In genomic region chr7:6119501-6119900, GRCm38 (mm10) we compare ENCODE assay signal across 26 mouse cellular contexts. TPM values are rescaled to one million over a fixed set of nuclear protein-coding genes. Genes with fewer than 3 reads are reported as not detected.
DNase-seq lines count a peak whose midpoint lies in the region; ATAC-seq and TF ChIP-seq lines count a peak whose summit lies in the region.
"Had no signal": no experiment of that assay in that cellular context is flagged by ENCODE, and none has a peak within 500 bp of the region (broad histone marks: within the 10 kb centered on the region; RNA-seq: fewer than 3 reads in every experiment).

No protein-coding gene starts in this region.

- TF ChIP-seq EP300 in liver, embryonic 14.5 days (IDR thresholded peaks at IDR 0.05; ENCODE audit: low read depth), result no peak

- in situ Hi-C loops in ES-E14 (cut with MboI; ENCODE audit: low sequenced_read_pairs in 2 of 2, unreplicated experiment in 2 of 2), result no loop called here

- no peaks in the 10 kb centered on the region for H3K36me3 ChIP-seq in liver, embryonic 14.5 days (replicated peaks; ENCODE audit: control insufficient read depth, insufficient read depth, low read depth)
- no peaks in the 10 kb centered on the region for H3K36me3 ChIP-seq in liver, embryonic 12.5 days
- H3K36me3 ChIP-seq in E14TG2a.4 (ENCODE audit: insufficient read depth, low read length), result no peaks in the 10 kb centered on the region
- H3K36me3 ChIP-seq in ES-E14 (ENCODE audit: control insufficient read depth, insufficient read depth, low read length, poor library complexity, severe bottlenecking), result no peaks in the 10 kb centered on the region
- H3K36me3 ChIP-seq: embryonic facial prominence, embryonic 10.5 days; hindbrain, embryonic 13.5 days; intestine, embryonic 15.5 days; limb, embryonic 13.5 days; midbrain, embryonic 15.5 days; neural tube, embryonic 12.5 days had no signal

- TF ChIP-seq CTCF in liver, embryonic 14.5 days (IDR thresholded peaks at IDR 0.05; ENCODE audit: low read depth), result peak; percentile 38
- TF ChIP-seq CTCF in E14TG2a.4 (conservative IDR thresholded peaks at IDR 0.05; ENCODE audit: low read length), result peak; percentile 67

- no peak for ATAC-seq in liver, embryonic 14.5 days (ENCODE audit: insufficient read depth)
- no peak for ATAC-seq in liver, embryonic 12.5 days
- ATAC-seq in common myeloid progenitor, adult 5-6 weeks (replicated peaks; ENCODE audit: low read depth, poor library complexity, severe bottlenecking), result 0 out of 2 replicates have a peak, but pooled peaks have one; percentile 22
- no peak for ATAC-seq in inflammation-experienced regulatory T-cells, adult 6 months
- ATAC-seq: forebrain, embryonic 16.5 days; intestine, embryonic 15.5 days; midbrain, embryonic 15.5 days had no signal

- H3K27me3 ChIP-seq in liver, embryonic 14.5 days (ENCODE audit: control insufficient read depth, insufficient read depth, low read length), result no peaks in the 10 kb centered on the region
- no peaks in the 10 kb centered on the region for H3K27me3 ChIP-seq in liver, embryonic 12.5 days (replicated peaks)
- H3K27me3 ChIP-seq in E14TG2a.4 (ENCODE audit: insufficient read depth, low read length), result no peaks in the 10 kb centered on the region
- H3K27me3 ChIP-seq: hindbrain, embryonic 13.5 days; intestine, embryonic 15.5 days; limb, embryonic 13.5 days; midbrain, embryonic 15.5 days; neural tube, embryonic 12.5 days had no signal

- no peaks in the 10 kb centered on the region for H3K4me1 ChIP-seq in liver, embryonic 14.5 days (replicated peaks; ENCODE audit: control insufficient read depth in 2 of 2, insufficient read depth in 2 of 2, low read length in 1 of 2)
- H3K4me1 ChIP-seq in liver, embryonic 12.5 days, result no peaks in the 10 kb centered on the region
- H3K4me1 ChIP-seq in E14TG2a.4 (replicated peaks; ENCODE audit: low read depth, low read length) (no peaks in the 10 kb centered on the region), ES-E14 (ENCODE audit: control insufficient read depth in 2 of 2, insufficient read depth in 2 of 2, low read length in 2 of 2, poor library complexity in 1 of 2) (no peaks in the 10 kb centered on the region)
- H3K4me1 ChIP-seq: embryonic facial prominence, embryonic 10.5 days; hindbrain, embryonic 13.5 days; intestine, embryonic 15.5 days; limb, embryonic 13.5 days; midbrain, embryonic 15.5 days; neural tube, embryonic 12.5 days had no signal

- H3K4me2 ChIP-seq in liver, embryonic 14.5 days (ENCODE audit: low read depth), result no peak overlapping the region
- H3K4me2 ChIP-seq in liver, embryonic 12.5 days, result no peak overlapping the region
- H3K4me2 ChIP-seq: hindbrain, embryonic 13.5 days; intestine, embryonic 15.5 days; limb, embryonic 13.5 days; lung, embryonic 14.5 days; midbrain, embryonic 15.5 days; neural tube, embryonic 12.5 days had no signal

- H3K27ac ChIP-seq in liver, embryonic 14.5 days, result no peak overlapping the region
- H3K27ac ChIP-seq in liver, embryonic 12.5 days, result no peak overlapping the region
- no peak overlapping the region for H3K27ac ChIP-seq in ES-E14 (ENCODE audit: insufficient read depth, low read depth, low read length, poor library complexity, severe bottlenecking)
- H3K27ac ChIP-seq: embryonic facial prominence, embryonic 10.5 days; heart, adult 2 months; hindbrain, embryonic 13.5 days; intestine, embryonic 15.5 days; limb, embryonic 13.5 days; midbrain, embryonic 15.5 days; neural tube, embryonic 12.5 days had no signal

- WGBS in liver, embryonic 14.5 days (ENCODE audit: insufficient replicate concordance), result 51% methylated on average over 3 of the region's 3 CpGs
- 58% methylated on average over 3 of the region's 3 CpGs for WGBS in liver, embryonic 12.5 days (ENCODE audit: insufficient replicate concordance)

- no peak overlapping the region for H3K9ac ChIP-seq in liver, embryonic 14.5 days (replicated peaks)
- no peak overlapping the region for H3K9ac ChIP-seq in liver, embryonic 12.5 days
- no peak overlapping the region for H3K9ac ChIP-seq in ES-E14 (ENCODE audit: insufficient read depth, low read depth, low read length, poor library complexity, severe bottlenecking)
- H3K9ac ChIP-seq: hindbrain, embryonic 13.5 days; intestine, embryonic 15.5 days; limb, embryonic 13.5 days; lung, embryonic 14.5 days; midbrain, embryonic 15.5 days; neural tube, embryonic 12.5 days had no signal

- H3K9me3 ChIP-seq in liver, embryonic 14.5 days (ENCODE audit: control insufficient read depth, low read length), result no peaks in the 10 kb centered on the region
- H3K9me3 ChIP-seq in liver, embryonic 12.5 days (replicated peaks), result no peaks in the 10 kb centered on the region
- H3K9me3 ChIP-seq in E14TG2a.4 (ENCODE audit: low read length) (no peaks in the 10 kb centered on the region), ES-E14 (ENCODE audit: control insufficient read depth, insufficient read depth, low read depth, low read length) (no peaks in the 10 kb centered on the region)
- H3K9me3 ChIP-seq: hindbrain, embryonic 13.5 days; intestine, embryonic 15.5 days; limb, embryonic 13.5 days; midbrain, embryonic 15.5 days had no signal

- H3K4me3 ChIP-seq in liver, embryonic 14.5 days (ENCODE audit: insufficient read depth in 1 of 2, low read depth in 2 of 2, low read length in 2 of 2), result no peak overlapping the region
- H3K4me3 ChIP-seq in liver, embryonic 12.5 days, result no peak overlapping the region
- H3K4me3 ChIP-seq in E14TG2a.4 (replicated peaks; ENCODE audit: low read length), result no peak overlapping the region
- no peak overlapping the region for H3K4me3 ChIP-seq in ES-E14 (ENCODE audit: insufficient read depth in 1 of 2, low read depth in 1 of 2, low read length in 2 of 2, poor library complexity in 1 of 2, severe bottlenecking in 1 of 2)
- H3K4me3 ChIP-seq: embryonic facial prominence, embryonic 10.5 days; heart, adult 2 months; hindbrain, embryonic 13.5 days; intestine, embryonic 15.5 days; limb, embryonic 13.5 days; midbrain, embryonic 15.5 days; neural tube, embryonic 12.5 days had no signal

- no peak for DNase-seq in liver, embryonic 14.5 days (ENCODE audit: low read depth in 3 of 3, low spot score in 3 of 3)
- DNase-seq in ES-E14 (ENCODE audit: low read depth, low spot score), result no peak
- no peak for DNase-seq in gastrocnemius, adult 18-20 months (ENCODE audit: low spot score)
- DNase-seq in cerebellum, postnatal 14 days, result no peak
- DNase-seq: cerebellum, adult 18-20 months; cerebellum, postnatal 36 days; gastrocnemius, postnatal 36 days; heart, adult 2 months; kidney, adult 9 months; kidney, postnatal 4 days; lung, embryonic 14.5 days; lung, postnatal 4 days; right cerebral cortex, postnatal 25 days; spleen, adult 18-20 months; thymus, postnatal 14 days had no signal

TF ChIP-seq in ES-E14, 5 proteins besides CTCF, POLR2A, EP300 and RAD21:
- TF ChIP-seq HCFC1 (IDR thresholded peaks at IDR 0.05; ENCODE audit: borderline replicate concordance, insufficient read depth, low read length), result no peak
- 0 out of 2 replicates have a peak, but pooled peaks have one; percentile 40 for TF ChIP-seq ZC3H11A (IDR thresholded peaks at IDR 0.05; ENCODE audit: borderline replicate concordance, low read depth, low read length)
- no peak for TF ChIP-seq MAFK (IDR thresholded peaks at IDR 0.05; ENCODE audit: insufficient read depth, low read depth, low read length)
- TF ChIP-seq ZNF384 (IDR thresholded peaks at IDR 0.05; ENCODE audit: low read depth, low read length), result no peak

RNA-seq across cellular contexts. Expression of gene Zfp787, which starts 36.3 kb away (rescaled TPM):
- polyA plus RNA-seq in liver, embryonic 14.5 days (2012; rRNA removed), result 11.6 and 12.5 TPM in 2 replicates
- 6.7 and 6.9 TPM in 2 replicates for polyA plus RNA-seq in liver, embryonic 14.5 days (2014; fragmentation: Nextera tagmentation; extraction: Ambion mirVana)
- 17.3 and 18.0 TPM in 2 replicates for polyA plus RNA-seq in liver, embryonic 12.5 days (2016; fragmentation: Nextera tagmentation; extraction: Ambion mirVana)
- 20.9 and 29.0 TPM in 2 replicates for total RNA-seq in ES-E14 (2012; rRNA removed)
- total RNA-seq in common myeloid progenitor, adult 5-6 weeks (2017), result 20.0 and 25.5 TPM in 2 replicates
- total RNA-seq in gastrocnemius, adult 18-20 months (2021), result 10 to 100 TPM; 27.2 to 27.6 TPM
- polyA plus RNA-seq in inflammation-experienced regulatory T-cells, adult 6 months (2017; shearing (Covaris generic)), result 1 to 10 TPM; 4.2 to 5.8 (median 4.3) TPM

RNA-seq across cellular contexts. Expression of gene Zfp444, which starts 52.5 kb away (rescaled TPM):
- 10.1 and 13.8 TPM in 2 replicates for polyA plus RNA-seq in liver, embryonic 14.5 days (2012; rRNA removed)
- 15.0 and 16.3 TPM in 2 replicates for polyA plus RNA-seq in liver, embryonic 14.5 days (2014; fragmentation: Nextera tagmentation; extraction: Ambion mirVana)
- 25.5 and 26.3 TPM in 2 replicates for polyA plus RNA-seq in liver, embryonic 12.5 days (2016; fragmentation: Nextera tagmentation; extraction: Ambion mirVana)
- 16.6 and 21.6 TPM in 2 replicates for total RNA-seq in ES-E14 (2012; rRNA removed)
- total RNA-seq in common myeloid progenitor, adult 5-6 weeks (2017), result 15.2 and 31.9 TPM in 2 replicates
- 10 to 100 TPM in 1 of 2 experiments, 1 to 10 TPM in 1; 6.3 to 10.0 TPM for total RNA-seq in gastrocnemius, adult 18-20 months (2021)
- polyA plus RNA-seq in inflammation-experienced regulatory T-cells, adult 6 months (2017; shearing (Covaris generic)), result 1 to 10 TPM; 6.3 to 7.5 (median 6.4) TPM
